Mouse (Mus musculus): ENCODE measurements around the gene Iqcg. TPM values are rescaled to one million over a fixed set of nuclear protein-coding genes. Genes with fewer than 3 reads are reported as not detected.

The Iqcg gene
- polyA plus RNA-seq, 1 experiment from 2014 or later, result 2.1 TPM

- 84% methylated on average over 2 of the region's 2 CpGs for WGBS
Measured at GRCm38 (mm10) chr16:33015986-33016385, 40.0 kb downstream of the Iqcg start.

DNA sequence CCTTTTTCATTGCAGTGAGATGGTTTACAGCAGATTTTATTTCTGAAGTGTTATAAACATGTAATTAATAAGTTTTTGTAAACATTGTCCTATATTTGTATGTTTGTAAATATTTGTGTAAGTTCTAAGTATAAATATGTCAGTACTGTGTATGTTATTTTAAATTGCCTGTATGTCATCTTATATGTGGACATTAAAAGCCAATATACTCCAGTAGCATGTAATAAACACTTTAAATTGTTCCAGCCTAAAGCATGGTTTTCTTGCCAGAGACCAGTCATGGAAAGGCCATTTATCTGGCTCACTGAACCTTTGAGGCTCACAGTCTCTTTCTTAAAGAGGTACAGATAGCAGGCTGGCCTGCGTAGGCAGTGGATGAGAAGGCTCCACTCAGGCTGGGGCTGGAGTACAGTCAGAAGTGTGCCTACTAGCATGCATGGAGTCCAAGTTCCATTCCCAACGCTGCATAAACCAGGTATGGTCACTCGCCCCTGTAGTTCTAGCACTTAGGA is 40.6 kb downstream of the Iqcg start:
- Histone ChIP-seq H3K36me3 (peaks cover 47% of the 10 kb centered on the region), H3K27me3 (no peaks in the 10 kb centered on the region), H3K27ac (no peak overlapping the region), H3K9ac (no peak overlapping the region), H3K9me3 (no peaks in the 10 kb centered on the region), H3K4me2 (no peak overlapping the region), H3K4me1 (no peaks in the 10 kb centered on the region), H3K4me3 (no peak overlapping the region)
- 93% methylated on average over 3 of the region's 3 CpGs for WGBS
- no peak for ATAC-seq (ENCODE audit: insufficient number of reproducible peaks, insufficient read depth, low FRiP score, low TSS enrichment, low read depth)

More at GRCm38 (mm10) chr16:33015986-33016385, 40.0 kb downstream of the Iqcg start:
- H3K4me3 ChIP-seq, result no peak overlapping the region
- H3K9me3 ChIP-seq, result no peaks in the 10 kb centered on the region
- no peaks in the 10 kb centered on the region for H3K27me3 ChIP-seq
- H3K4me1 ChIP-seq, result no peaks in the 10 kb centered on the region
- ATAC-seq (ENCODE audit: insufficient number of reproducible peaks, insufficient read depth, low FRiP score, low TSS enrichment, low read depth), result no peak
- no peak overlapping the region for H3K27ac ChIP-seq
- H3K9ac ChIP-seq, result no peak overlapping the region
- H3K4me2 ChIP-seq, result no peak overlapping the region
- H3K36me3 ChIP-seq, result peaks cover 46% of the 10 kb centered on the region

GRCm38 (mm10) chr16:33014921-33015320 is 41.1 kb downstream of the Iqcg start:
- Histone ChIP-seq H3K9ac (no peak overlapping the region), H3K4me3 (no peak overlapping the region), H3K4me1 (no peaks in the 10 kb centered on the region), H3K27ac (no peak overlapping the region), H3K4me2 (no peak overlapping the region), H3K9me3 (no peaks in the 10 kb centered on the region), H3K36me3 (peaks cover 52% of the 10 kb centered on the region), H3K27me3 (no peaks in the 10 kb centered on the region)
- ATAC-seq (ENCODE audit: insufficient number of reproducible peaks, insufficient read depth, low FRiP score, low TSS enrichment, low read depth), result no peak
- 95% methylated on average over 1 of the region's 1 CpGs for WGBS

- 94% methylated on average over 5 of the region's 5 CpGs for WGBS
- Histone ChIP-seq H3K36me3 (peaks cover 63% of the 10 kb centered on the region), H3K4me1 (no peaks in the 10 kb centered on the region), H3K27ac (no peak overlapping the region), H3K4me3 (no peak overlapping the region), H3K4me2 (no peak overlapping the region), H3K27me3 (no peaks in the 10 kb centered on the region), H3K9ac (no peak overlapping the region), H3K9me3 (no peaks in the 10 kb centered on the region)
- no peak for ATAC-seq (ENCODE audit: insufficient number of reproducible peaks, insufficient read depth, low FRiP score, low TSS enrichment, low read depth)
Measured at GRCm38 (mm10) chr16:33013801-33014200, 42.2 kb downstream of the Iqcg start.

- Histone ChIP-seq H3K27ac (no peak overlapping the region), H3K9me3 (no peaks in the 10 kb centered on the region), H3K9ac (no peak overlapping the region), H3K27me3 (no peaks in the 10 kb centered on the region), H3K36me3 (peaks cover 83% of the 10 kb centered on the region), H3K4me1 (peaks cover 4% of the 10 kb centered on the region; the same call in 1 of the 2 replicates), H3K4me3 (no peak overlapping the region), H3K4me2 (no peak overlapping the region)
- 83% methylated on average over 6 of the region's 6 CpGs for WGBS
- no peak for ATAC-seq (ENCODE audit: insufficient number of reproducible peaks, insufficient read depth, low FRiP score, low TSS enrichment, low read depth)
Measured at GRCm38 (mm10) chr16:33010166-33010565, 45.9 kb downstream of the Iqcg start.

GRCm38 (mm10) chr16:33007436-33007835 is 48.6 kb downstream of the Iqcg start:
- Histone ChIP-seq H3K36me3 (peaks cover 66% of the 10 kb centered on the region), H3K4me2 (no peak overlapping the region), H3K9ac (no peak overlapping the region), H3K4me3 (no peak overlapping the region), H3K4me1 (peaks cover 4% of the 10 kb centered on the region; the same call in 1 of the 2 replicates), H3K27ac (no peak overlapping the region), H3K27me3 (no peaks in the 10 kb centered on the region), H3K9me3 (no peaks in the 10 kb centered on the region)
- 82% methylated on average over 7 of the region's 7 CpGs for WGBS
- ATAC-seq (ENCODE audit: insufficient number of reproducible peaks, insufficient read depth, low FRiP score, low TSS enrichment, low read depth), result no peak

DNA sequence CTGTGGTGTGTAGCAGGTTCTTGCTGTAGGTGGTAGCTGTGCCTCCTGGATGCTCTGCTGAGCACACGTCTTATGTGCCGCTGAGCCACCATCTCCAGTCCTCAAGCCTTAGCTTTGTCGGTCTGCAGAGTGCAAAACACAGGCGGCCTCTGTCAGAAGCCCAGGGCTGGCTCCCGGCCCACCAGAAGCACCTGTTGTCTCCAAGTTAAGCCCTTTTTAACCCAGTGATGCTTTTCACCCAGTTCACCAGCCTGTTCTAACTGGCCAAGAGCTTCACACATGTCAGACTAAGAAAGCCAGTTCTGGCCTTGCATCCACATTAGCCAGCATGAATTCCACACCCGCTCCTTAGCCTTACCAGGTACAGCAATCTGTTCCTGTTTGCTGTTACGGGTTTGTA is 49.1 kb downstream of the Iqcg start:
- Histone ChIP-seq H3K4me2 (no peak overlapping the region), H3K36me3 (peaks cover 65% of the 10 kb centered on the region), H3K4me1 (peaks cover 4% of the 10 kb centered on the region; the same call in 1 of the 2 replicates), H3K27ac (no peak overlapping the region), H3K27me3 (no peaks in the 10 kb centered on the region), H3K9ac (no peak overlapping the region), H3K9me3 (no peaks in the 10 kb centered on the region), H3K4me3 (no peak overlapping the region)
- WGBS, result 93% methylated on average over 7 of the region's 7 CpGs
- ATAC-seq (ENCODE audit: insufficient number of reproducible peaks, insufficient read depth, low FRiP score, low TSS enrichment, low read depth), result no peak

- H3K4me2 ChIP-seq, result no peak overlapping the region
- H3K36me3 ChIP-seq, result peaks cover 74% of the 10 kb centered on the region
- H3K27ac ChIP-seq, result no peak overlapping the region
- no peak for ATAC-seq (ENCODE audit: insufficient number of reproducible peaks, insufficient read depth, low FRiP score, low TSS enrichment, low read depth)
- no peak overlapping the region for H3K4me3 ChIP-seq
- no peak overlapping the region for H3K9ac ChIP-seq
- H3K4me1 ChIP-seq, result peaks cover 4% of the 10 kb centered on the region; the same call in 1 of the 2 replicates
- no peaks in the 10 kb centered on the region for H3K9me3 ChIP-seq
- no peaks in the 10 kb centered on the region for H3K27me3 ChIP-seq
- 56% methylated on average over 9 of the region's 9 CpGs for WGBS
Measured at GRCm38 (mm10) chr16:33005216-33005615, 50.8 kb downstream of the Iqcg start.

- Histone ChIP-seq H3K4me1 (no peaks in the 10 kb centered on the region), H3K9ac (no peak overlapping the region), H3K4me2 (no peak overlapping the region), H3K27me3 (no peaks in the 10 kb centered on the region), H3K36me3 (peaks cover 76% of the 10 kb centered on the region), H3K4me3 (no peak overlapping the region), H3K27ac (no peak overlapping the region), H3K9me3 (no peaks in the 10 kb centered on the region)
- 93% methylated on average over 5 of the region's 5 CpGs for WGBS
- no peak for ATAC-seq (ENCODE audit: insufficient number of reproducible peaks, insufficient read depth, low FRiP score, low TSS enrichment, low read depth)
Measured at GRCm38 (mm10) chr16:32992158-32992557, 63.9 kb downstream of the Iqcg start.

GRCm38 (mm10) chr16:32984631-32985030 is 71.4 kb downstream of the Iqcg start:
- 93% methylated on average over 2 of the region's 2 CpGs for WGBS
- no peak for ATAC-seq (ENCODE audit: insufficient number of reproducible peaks, insufficient read depth, low FRiP score, low TSS enrichment, low read depth)
- Histone ChIP-seq H3K4me3 (no peak overlapping the region), H3K4me2 (no peak overlapping the region), H3K9me3 (no peaks in the 10 kb centered on the region), H3K36me3 (peaks cover 69% of the 10 kb centered on the region), H3K4me1 (no peaks in the 10 kb centered on the region), H3K9ac (no peak overlapping the region), H3K27me3 (no peaks in the 10 kb centered on the region), H3K27ac (no peak overlapping the region)

DNA sequence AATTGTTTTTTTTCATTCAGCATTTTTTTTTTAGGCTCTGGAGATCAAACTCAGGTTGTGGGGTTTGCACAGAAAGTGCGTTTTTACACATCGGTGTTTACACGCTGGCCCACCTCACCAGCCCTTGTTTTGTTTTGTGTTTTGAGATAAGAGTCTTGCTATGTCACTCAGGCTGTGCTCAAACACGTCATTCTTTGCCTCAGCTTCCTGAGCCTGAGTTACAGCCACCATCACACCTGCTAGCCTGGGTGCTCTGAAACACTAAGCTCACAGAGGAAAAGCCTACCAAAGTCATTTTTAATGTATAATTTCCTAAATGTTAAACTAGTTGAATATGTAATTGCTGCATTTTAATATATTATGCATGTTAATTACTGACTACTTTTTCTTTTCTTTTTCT is 74.6 kb downstream of the Iqcg start:
- Histone ChIP-seq H3K4me2 (no peak overlapping the region), H3K27ac (no peak overlapping the region), H3K9me3 (no peaks in the 10 kb centered on the region), H3K36me3 (peaks cover 59% of the 10 kb centered on the region), H3K4me3 (no peak overlapping the region), H3K4me1 (no peaks in the 10 kb centered on the region), H3K27me3 (no peaks in the 10 kb centered on the region), H3K9ac (no peak overlapping the region)
- no peak for ATAC-seq (ENCODE audit: insufficient number of reproducible peaks, insufficient read depth, low FRiP score, low TSS enrichment, low read depth)
- WGBS, result 88% methylated on average over 4 of the region's 4 CpGs

- Histone ChIP-seq H3K36me3 (peaks cover 57% of the 10 kb centered on the region), H3K27ac (no peak overlapping the region), H3K27me3 (no peaks in the 10 kb centered on the region), H3K4me3 (no peak overlapping the region), H3K4me2 (no peak overlapping the region), H3K9ac (no peak overlapping the region), H3K4me1 (no peaks in the 10 kb centered on the region), H3K9me3 (no peaks in the 10 kb centered on the region)
- no peak for ATAC-seq (ENCODE audit: insufficient number of reproducible peaks, insufficient read depth, low FRiP score, low TSS enrichment, low read depth)
- 76% methylated on average over 1 of the region's 1 CpGs for WGBS
Measured at GRCm38 (mm10) chr16:32980227-32980626, 75.8 kb downstream of the Iqcg start.

Measured in embryonic facial prominence, embryonic 13.5 days (tissue).